Mouse (Mus musculus) ES-Bruce4 (cell line): ENCODE data around the gene Prtg. TPM values are rescaled to one million over a fixed set of nuclear protein-coding genes. Genes with fewer than 3 reads are reported as not detected.

Source experiments
- H3K27ac ChIP-seq: 2 replicates; pipeline ENCODE4 v1.5.1; 2012; ENCODE audit warnings: low read length, inconsistent platforms; ENCODE audit not compliant: insufficient read depth
- H3K27me3 ChIP-seq: 2 replicates; pipeline ENCODE4 v1.6.1; 2012; ENCODE audit warnings: mild to moderate bottlenecking, low read length, inconsistent platforms; ENCODE audit not compliant: control insufficient read depth, poor library complexity, insufficient read depth, severe bottlenecking
- H3K36me3 ChIP-seq: 2 replicates; pipeline ENCODE4 v1.6.1; 2012; ENCODE audit warnings: inconsistent platforms, mild to moderate bottlenecking, low read length, moderate library complexity; ENCODE audit not compliant: control insufficient read depth, poor library complexity, insufficient read depth, severe bottlenecking
- H3K4me1 ChIP-seq: one replicate; pipeline ENCODE4 v1.8.1; 2011; ENCODE audit warnings: low read length; ENCODE audit not compliant: control insufficient read depth, insufficient read depth
- H3K4me3 ChIP-seq: 2 replicates; pipeline ENCODE4 v1.5.1; 2011; ENCODE audit warnings: low read depth, mild to moderate bottlenecking, low read length
- H3K9ac ChIP-seq: 2 replicates; pipeline ENCODE4 v1.6.1; 2012; ENCODE audit warnings: low read depth, mild to moderate bottlenecking, inconsistent platforms; ENCODE audit not compliant: poor library complexity, severe bottlenecking
- H3K9me3 ChIP-seq: replicated peaks from 2 replicates; pipeline ENCODE4 v1.6.1; 2012; ENCODE audit warnings: mild to moderate bottlenecking, low read length, inconsistent platforms; ENCODE audit not compliant: control insufficient read depth, poor library complexity, insufficient read depth, severe bottlenecking
- CTCF ChIP-seq: IDR thresholded peaks from one replicate; pipeline ENCODE4 v1.8.1; 2011; ENCODE audit warnings: low read depth, low read length
- EP300 ChIP-seq: IDR thresholded peaks from 2 replicates; pipeline ENCODE4 v1.6.1; 2011; ENCODE audit warnings: low read depth, low read length; ENCODE audit not compliant: insufficient read depth
- POLR2A ChIP-seq: IDR thresholded peaks from one replicate; pipeline ENCODE4 v1.8.1; 2011; ENCODE audit warnings: low read length; ENCODE audit not compliant: insufficient read depth
- polyA plus RNA-seq: library from polyadenylated mRNA; stranded (reverse); fragments of >200 nt; gene quantifications from 2 replicates; pipeline ENCODE4 v1.2.4, GENCODE M21; 2011; ENCODE audit warnings: low read depth; ENCODE audit not compliant: missing spikeins, insufficient read depth, insufficient read length

The Prtg gene
- polyA plus RNA-seq, 1 experiment = 78.5 TPM

GRCm38 (mm10) chr9:72890499-72891085, 83.9 kb downstream of the Prtg start:
- H3K9ac ChIP-seq = no peak overlapping the region
- no peak overlapping the region for H3K4me3 ChIP-seq
- H3K4me1 ChIP-seq = no peaks in the 10 kb centered on the region
- no peak overlapping the region for H3K27ac ChIP-seq
- TF ChIP-seq POLR2A (no peak), CTCF (no peak), EP300 (no peak)
- H3K9me3 ChIP-seq = no peaks in the 10 kb centered on the region
- H3K27me3 ChIP-seq = no peaks in the 10 kb centered on the region
- H3K36me3 ChIP-seq = no peaks in the 10 kb centered on the region

- no peaks in the 10 kb centered on the region for H3K36me3 ChIP-seq
Measured at GRCm38 (mm10) chr9:72892761-72893160, 86.1 kb downstream of the Prtg start.

GRCm38 (mm10) chr9:72894796-72895352, 88.2 kb downstream of the Prtg start:
- Histone ChIP-seq H3K4me3 (no peak overlapping the region), H3K27me3 (no peaks in the 10 kb centered on the region), H3K36me3 (no peaks in the 10 kb centered on the region), H3K4me1 (no peaks in the 10 kb centered on the region), H3K9ac (no peak overlapping the region), H3K27ac (no peak overlapping the region), H3K9me3 (no peaks in the 10 kb centered on the region)
- TF ChIP-seq EP300 (no peak), CTCF (peak; percentile 43)

More at GRCm38 (mm10) chr9:72892761-72893160, 86.1 kb downstream of the Prtg start:
- TF ChIP-seq POLR2A (no peak), EP300 (no peak), CTCF (no peak)
- no peaks in the 10 kb centered on the region for H3K27me3 ChIP-seq
- no peaks in the 10 kb centered on the region for H3K4me1 ChIP-seq
- H3K27ac ChIP-seq = no peak overlapping the region
- no peaks in the 10 kb centered on the region for H3K9me3 ChIP-seq
- no peak overlapping the region for H3K9ac ChIP-seq
- no peak overlapping the region for H3K4me3 ChIP-seq

GRCm38 (mm10) chr9:72902057-72902456, 95.4 kb downstream of the Prtg start:
- Histone ChIP-seq H3K27me3 (no peaks in the 10 kb centered on the region), H3K9ac (no peak overlapping the region), H3K4me3 (no peak overlapping the region), H3K27ac (no peak overlapping the region), H3K9me3 (no peaks in the 10 kb centered on the region), H3K36me3 (no peaks in the 10 kb centered on the region), H3K4me1 (no peaks in the 10 kb centered on the region)
- no peak for TF ChIP-seq CTCF

DNA sequence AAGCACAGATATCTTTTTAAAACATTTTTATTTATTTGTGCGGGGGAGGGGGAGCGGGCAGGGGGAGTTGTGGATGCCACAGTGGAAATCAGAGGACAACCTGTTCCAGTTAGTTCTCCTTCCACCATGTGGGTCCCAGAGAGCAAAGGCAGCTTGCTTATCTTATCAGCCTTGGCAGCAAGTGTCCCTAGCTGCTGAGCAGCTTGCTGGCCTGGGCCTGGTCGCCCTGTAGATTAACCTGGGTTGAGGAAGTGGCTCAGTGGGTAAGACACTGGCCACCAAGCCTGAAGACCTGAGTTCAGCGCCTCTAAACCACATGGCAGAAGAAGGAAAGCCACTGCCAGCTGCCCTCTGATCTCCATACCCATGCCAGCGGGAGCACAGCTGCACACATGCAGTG, 95.9 kb downstream of the Prtg start:
- peaks cover 1% of the 10 kb centered on the region for H3K4me1 ChIP-seq
- no peak overlapping the region for H3K4me3 ChIP-seq
- TF ChIP-seq CTCF (no peak), EP300 (no peak), POLR2A (no peak)
- no peak overlapping the region for H3K9ac ChIP-seq
- H3K27ac ChIP-seq = no peak overlapping the region
- H3K27me3 ChIP-seq = no peaks in the 10 kb centered on the region
- no peaks in the 10 kb centered on the region for H3K36me3 ChIP-seq
- H3K9me3 ChIP-seq = no peaks in the 10 kb centered on the region

GRCm38 (mm10) chr9:72906693-72907103, 100.0 kb downstream of the Prtg start:
- TF ChIP-seq CTCF (no peak), EP300 (no peak), POLR2A (no peak)
- Histone ChIP-seq H3K36me3 (no peaks in the 10 kb centered on the region), H3K9me3 (no peaks in the 10 kb centered on the region)

More at GRCm38 (mm10) chr9:72906693-72907103, 100.0 kb downstream of the Prtg start:
- Histone ChIP-seq H3K4me3 (no peak overlapping the region), H3K4me1 (peaks cover 8% of the 10 kb centered on the region), H3K27me3 (no peaks in the 10 kb centered on the region), H3K9ac (no peak overlapping the region), H3K27ac (no peak overlapping the region)
